ENCODE assay signal across 10 mouse cellular contexts in the genomic region with DNA sequence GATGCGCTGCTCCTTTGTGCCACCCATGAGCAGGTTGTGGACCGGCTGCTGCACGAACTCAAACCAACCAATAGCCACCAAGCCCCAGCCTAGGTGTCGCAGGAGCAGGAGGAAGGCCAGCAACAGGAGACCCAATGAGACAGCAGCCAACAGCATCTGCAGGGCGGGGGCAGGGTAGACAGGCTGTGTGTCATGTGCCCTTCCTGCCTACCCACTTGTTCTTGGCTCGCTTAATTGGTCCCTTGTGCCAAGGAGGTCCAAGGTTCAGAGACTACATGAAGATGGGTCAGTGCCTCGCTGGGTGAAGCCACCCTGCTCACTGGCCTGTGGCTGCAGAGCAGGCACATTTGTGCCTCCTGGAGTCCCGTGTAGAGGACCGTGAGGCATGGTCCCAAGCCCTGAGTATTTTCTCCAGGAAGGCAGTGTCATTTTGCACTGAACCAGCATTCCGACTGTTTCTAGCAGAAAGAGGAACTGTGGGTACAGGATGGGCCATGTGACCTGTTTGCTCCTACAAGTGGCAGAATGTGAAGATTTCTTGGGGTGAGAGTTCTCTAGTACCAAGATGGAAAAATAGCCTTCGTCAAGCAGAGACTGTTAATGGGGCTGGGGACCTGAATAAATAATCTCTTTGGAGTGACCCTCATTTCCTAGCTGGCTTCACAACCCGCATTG. TPM values are rescaled to one million over a fixed set of nuclear protein-coding genes. Genes with fewer than 3 reads are reported as not detected.
A peak's percentile ranks its signal among the peaks of the same experiment; 100 is the strongest.
DNase-seq lines count a peak whose midpoint lies in the region; ATAC-seq and TF ChIP-seq lines count a peak whose summit lies in the region.
"Had no signal": no experiment of that assay in that cellular context is flagged by ENCODE, and none has a peak within 500 bp of the region (broad histone marks: within the 10 kb centered on the region; RNA-seq: fewer than 3 reads in every experiment).

No protein-coding gene starts in this region.

- WGBS in hindbrain, postnatal 0 days = 70% methylated on average over 12 of the region's 12 CpGs

- peak; percentile 41; the same call in 1 of the 2 replicates for ATAC-seq in hindbrain, postnatal 0 days
- peak; percentile 53 for ATAC-seq in megakaryocyte, adult 5-6 weeks (ENCODE audit: poor library complexity, severe bottlenecking)
- no peak for ATAC-seq in erythroid progenitor cell, adult 5-6 weeks (replicated peaks; ENCODE audit: low FRiP score, poor library complexity, severe bottlenecking)

- no peak for DNase-seq in left cerebral cortex, adult 2 months (ENCODE audit: extremely low spot score in 1 of 2, low spot score in 2 of 2)
- no peak for DNase-seq in left cerebral cortex, adult 9 months (ENCODE audit: low spot score in 2 of 2)
- peak; percentile 55 to 59 for DNase-seq in adrenal gland, adult 18-20 months (ENCODE audit: low spot score in 2 of 2)
- DNase-seq in hindbrain, postnatal 0 days (ENCODE audit: low spot score) = peak; percentile 52
- DNase-seq in urinary bladder, postnatal 25 days (ENCODE audit: low spot score) = no peak

- no peak overlapping the region for H3K4me2 ChIP-seq in hindbrain, postnatal 0 days (ENCODE audit: low read depth, low read length)
- H3K4me2 ChIP-seq: heart, embryonic 13.5 days had no signal

- no peak overlapping the region for H3K4me3 ChIP-seq in left cerebral cortex, adult 2 months
- H3K4me3 ChIP-seq in cortical plate, adult 2 months (ENCODE audit: insufficient read depth, low read length) = no peak overlapping the region
- no peak overlapping the region for H3K4me3 ChIP-seq in hindbrain, postnatal 0 days (ENCODE audit: low read length)
- H3K4me3 ChIP-seq: heart, embryonic 13.5 days; myocyte had no signal

- H3K36me3 ChIP-seq in hindbrain, postnatal 0 days (ENCODE audit: insufficient read depth, low read length) = 0 out of 2 replicates have a peak, but pooled peaks cover 4% of the 10 kb centered on the region

- H3K9ac ChIP-seq in hindbrain, postnatal 0 days (replicated peaks; ENCODE audit: low read length) = no peak overlapping the region
- H3K9ac ChIP-seq: heart, embryonic 13.5 days had no signal

- intact Hi-C loops in left cerebral cortex, adult 2 months (cut with DNase I) = no loop called here

- H3K27me3 ChIP-seq in hindbrain, postnatal 0 days (ENCODE audit: insufficient read depth, low read length) = no peaks in the 10 kb centered on the region
- H3K27me3 ChIP-seq: heart, embryonic 13.5 days had no signal

- no peak for TF ChIP-seq POLR2A in cortical plate, adult 2 months (IDR thresholded peaks at IDR 0.05; ENCODE audit: extremely low read depth, insufficient read depth, low read length)

- peaks cover 12% of the 10 kb centered on the region for H3K4me1 ChIP-seq in cortical plate, adult 2 months (ENCODE audit: control insufficient read depth, insufficient read depth, low read length)
- peaks cover 12% of the 10 kb centered on the region for H3K4me1 ChIP-seq in hindbrain, postnatal 0 days (ENCODE audit: insufficient read depth, low read length)

- TF ChIP-seq CTCF in left cerebral cortex, adult 2 months (IDR thresholded peaks at IDR 0.05) = no peak
- no peak for TF ChIP-seq CTCF in cortical plate, adult 2 months (IDR thresholded peaks at IDR 0.05; ENCODE audit: extremely low read depth, insufficient read depth, low read length)
- TF ChIP-seq CTCF in hindbrain, postnatal 0 days (IDR thresholded peaks at IDR 0.05; ENCODE audit: low read depth) = no peak

- H3K27ac ChIP-seq in left cerebral cortex, adult 2 months = peak overlapping the region; percentile 24; the same call in 1 of the 2 replicates
- H3K27ac ChIP-seq in cortical plate, adult 2 months (ENCODE audit: insufficient read depth, low read length) = 0 out of 2 replicates have a peak overlapping the region, but pooled peaks have one; percentile 19
- H3K27ac ChIP-seq in hindbrain, postnatal 0 days = peak overlapping the region; percentile 22; the same call in 1 of the 2 replicates
- H3K27ac ChIP-seq: heart, embryonic 13.5 days had no signal

- H3K9me3 ChIP-seq in hindbrain, postnatal 0 days (ENCODE audit: low read length) = no peaks in the 10 kb centered on the region
- H3K9me3 ChIP-seq: heart, embryonic 13.5 days had no signal

RNA-seq across cellular contexts. Expression of gene Txnrd2, which starts 14.2 kb away (rescaled TPM):
- total RNA-seq in left cerebral cortex, adult 2 months (2021) = 10 to 100 TPM; 18.2 to 22.5 TPM
- 10 to 100 TPM; 75.6 to 98.9 TPM for total RNA-seq in adrenal gland, adult 18-20 months (2021)
- 22.4 and 29.5 TPM in 2 replicates for polyA plus RNA-seq in cortical plate, adult 2 months (2012; rRNA removed)
- total RNA-seq in hindbrain, postnatal 0 days (2014; rRNA removed) = 17.9 and 23.1 TPM in 2 replicates
- 37.6 and 41.8 TPM in 2 replicates for polyA plus RNA-seq in hindbrain, postnatal 0 days (2015; fragmentation: Nextera tagmentation; extraction: Ambion mirVana)
- 10.3 and 11.8 TPM in 2 replicates for total RNA-seq in megakaryocyte, adult 5-6 weeks (2015)
- total RNA-seq in megakaryocyte, adult 5-6 weeks (2017) = 7.0 and 9.3 TPM in 2 replicates
- total RNA-seq in erythroid progenitor cell, adult 5-6 weeks (2015; ENCODE audit: low replicate concordance) = 117 and 217 TPM in 2 replicates
- total RNA-seq in erythroid progenitor cell, adult 5-6 weeks (2017; ENCODE audit: low replicate concordance) = 138 and 221 TPM in 2 replicates

RNA-seq across cellular contexts. Expression of gene Comt, which starts 14.7 kb away (rescaled TPM):
- 10 to 100 TPM; 87.2 to 87.6 TPM for total RNA-seq in left cerebral cortex, adult 2 months (2021)
- 100 to 1,000 TPM; 191 to 384 TPM for total RNA-seq in adrenal gland, adult 18-20 months (2021)
- polyA plus RNA-seq in cortical plate, adult 2 months (2012; rRNA removed) = 150 and 155 TPM in 2 replicates
- total RNA-seq in hindbrain, postnatal 0 days (2014; rRNA removed) = 82.8 and 88.9 TPM in 2 replicates
- polyA plus RNA-seq in hindbrain, postnatal 0 days (2015; fragmentation: Nextera tagmentation; extraction: Ambion mirVana) = 94.3 and 102 TPM in 2 replicates
- 37.8 and 40.8 TPM in 2 replicates for total RNA-seq in megakaryocyte, adult 5-6 weeks (2015)
- 40.1 and 43.8 TPM in 2 replicates for total RNA-seq in megakaryocyte, adult 5-6 weeks (2017)
- 129 and 131 TPM in 2 replicates for total RNA-seq in erythroid progenitor cell, adult 5-6 weeks (2015; ENCODE audit: low replicate concordance)
- 66.4 and 67.4 TPM in 2 replicates for total RNA-seq in erythroid progenitor cell, adult 5-6 weeks (2017; ENCODE audit: low replicate concordance)

Comparison
In these comparisons a context has a peak if more than half of its experiments do, and no peak if none do; other contexts are left out.
1. DNase-seq: peak in adrenal gland, adult 18-20 months (2 of 2) and hindbrain, postnatal 0 days (single experiment); none in left cerebral cortex, adult 2 months (0 of 2), left cerebral cortex, adult 9 months (0 of 2) and urinary bladder, postnatal 25 days (single experiment).
2. Peak in every context shown above with its lines, with median percentiles within 50 percentile points of each other: H3K27ac ChIP-seq.